Mouse (Mus musculus) spleen, adult 2 months (tissue): ENCODE measurements around the gene Gm10518.

Source experiments
- CTCF ChIP-seq: fragments of 200-500 bp; IDR thresholded peaks from 2 replicates; pipeline ENCODE4 v1.5.1; 2011; ENCODE audit warnings: mild to moderate bottlenecking, inconsistent platforms; ENCODE audit not compliant: insufficient read depth, insufficient read length, insufficient replicate concordance; ENCODE audit errors: extremely low read depth
- POLR2A ChIP-seq: fragments of 200-500 bp; IDR thresholded peaks from 2 replicates; pipeline ENCODE4 v1.6.1; 2011; ENCODE audit warnings: low read depth, low read length, inconsistent platforms

- TF ChIP-seq CTCF (no peak), POLR2A (no peak)
Measured at GRCm38 (mm10) chr1:179842568-179842967, 39.4 kb downstream of the Gm10518 start.
